Mouse (Mus musculus): Measurements from ENCODE around the gene Myf6. TPM values are rescaled to one million over a fixed set of nuclear protein-coding genes. Genes with fewer than 3 reads are reported as not detected.

Gene Myf6
- not detected in 2 replicates for polyA plus RNA-seq (2015; fragmentation: Nextera tagmentation; extraction: Ambion mirVana)

DNA sequence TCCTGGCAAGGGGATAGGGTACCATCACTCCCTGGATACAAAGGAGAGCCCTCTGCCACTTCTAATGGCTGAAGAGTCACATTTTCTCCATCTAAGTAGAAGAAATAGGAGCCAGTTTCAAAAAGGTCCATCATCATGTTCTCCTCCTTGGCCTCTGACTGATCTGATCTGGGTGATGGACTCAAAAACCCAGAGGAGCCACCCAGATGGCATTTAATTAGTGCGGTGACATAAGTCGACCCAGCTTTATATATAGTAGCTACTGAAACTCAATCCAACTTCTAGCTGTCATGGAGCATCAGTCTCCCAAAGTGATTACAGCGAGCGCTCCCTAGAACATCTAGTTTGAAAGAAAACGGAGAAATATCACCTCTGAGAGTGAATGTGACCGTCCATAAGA lies at the start of gene Myf6:
Gene Myf6, minus strand, starts transcription at position 170 of the 400 bp plus-strand sequence.
- Histone ChIP-seq H3K27ac (replicated peaks) (no peak within 1 kb of the TSS), H3K4me3 (ENCODE audit: low read depth, low read length) (no peak within 1 kb of the TSS), H3K9ac (ENCODE audit: low read length) (no peak within 1 kb of the TSS), H3K4me2 (replicated peaks; ENCODE audit: low read depth) (peak within 1 kb of the TSS; percentile 46), H3K27me3 (ENCODE audit: control insufficient read depth, insufficient read depth, low read length) (no peaks in the 10 kb centered on the region), H3K4me1 (replicated peaks; ENCODE audit: control insufficient read depth, insufficient read depth) (no peaks in the 10 kb centered on the region), H3K9me3 (ENCODE audit: control insufficient read depth, low read length) (no peaks in the 10 kb centered on the region), H3K36me3 (ENCODE audit: control insufficient read depth, insufficient read depth, low read length) (no peaks in the 10 kb centered on the region)
- ATAC-seq (ENCODE audit: low FRiP score, low TSS enrichment) (no peak), DNase-seq (ENCODE audit: low spot score) (no peak)
- 89% methylated on average over 6 of the region's 6 CpGs for WGBS
- no peak for TF ChIP-seq EP300 (optimal IDR thresholded peaks at IDR 0.05)
- TF ChIP-seq CTCF (IDR thresholded peaks at IDR 0.05; ENCODE audit: low read depth), result no peak

DNA sequence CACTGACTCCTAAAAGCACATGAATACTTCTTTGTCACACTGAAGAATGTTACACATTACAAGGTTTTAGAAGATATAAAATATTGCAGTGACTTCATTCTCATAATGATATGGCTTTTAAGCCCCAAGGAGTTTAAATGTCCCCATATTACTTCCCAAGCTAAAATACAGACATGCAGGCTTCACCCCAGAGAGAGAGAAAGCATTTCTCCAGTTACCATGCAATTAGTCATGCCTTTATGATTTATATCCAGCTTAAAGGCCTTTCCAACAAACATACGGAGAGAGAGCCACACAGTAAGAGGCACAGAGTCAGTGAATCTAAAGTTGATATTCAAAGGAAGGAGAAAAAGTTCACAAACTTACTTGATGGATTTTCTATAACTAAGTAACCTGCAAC lies 48.5 kb upstream of the Myf6 start:
- Histone ChIP-seq H3K4me1 (replicated peaks; ENCODE audit: control insufficient read depth, insufficient read depth) (no peaks in the 10 kb centered on the region), H3K36me3 (ENCODE audit: control insufficient read depth, insufficient read depth, low read length) (no peaks in the 10 kb centered on the region), H3K9ac (ENCODE audit: low read length) (no peak overlapping the region), H3K4me3 (ENCODE audit: low read depth, low read length) (no peak overlapping the region), H3K27ac (replicated peaks) (no peak overlapping the region), H3K27me3 (ENCODE audit: control insufficient read depth, insufficient read depth, low read length) (no peaks in the 10 kb centered on the region), H3K4me2 (replicated peaks; ENCODE audit: low read depth) (no peak overlapping the region), H3K9me3 (ENCODE audit: control insufficient read depth, low read length) (no peaks in the 10 kb centered on the region)
- TF ChIP-seq EP300 (optimal IDR thresholded peaks at IDR 0.05), result no peak
- 24% methylated on average over 1 of the region's 1 CpGs for WGBS
- DNase-seq (ENCODE audit: low spot score), result no peak
- ATAC-seq (ENCODE audit: low FRiP score, low TSS enrichment), result no peak

DNA sequence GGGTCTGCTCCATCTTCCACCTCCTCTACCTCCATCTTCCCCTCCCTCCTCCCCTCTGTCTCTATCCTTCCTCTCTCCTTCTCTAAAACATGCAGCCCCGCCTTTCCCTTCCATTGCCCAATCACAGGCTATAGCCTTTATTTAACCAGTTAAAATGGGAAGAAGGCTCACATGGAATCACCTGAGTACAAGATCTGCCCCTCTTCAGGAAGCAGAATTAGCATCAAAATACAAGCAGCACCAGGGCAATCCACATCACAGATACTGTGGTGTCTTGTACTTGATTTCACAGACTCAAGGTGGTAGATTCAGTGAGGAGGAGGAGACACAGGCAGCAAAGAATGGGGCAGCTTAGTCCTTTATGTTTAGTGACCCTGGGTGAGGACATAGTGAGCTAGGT lies 34.2 kb upstream of the Myf6 start:
- no peaks in the 10 kb centered on the region for H3K36me3 ChIP-seq (ENCODE audit: control insufficient read depth, insufficient read depth, low read length)
- DNase-seq (ENCODE audit: low spot score), result no peak
- 74% methylated on average over 1 of the region's 1 CpGs for WGBS

DNA sequence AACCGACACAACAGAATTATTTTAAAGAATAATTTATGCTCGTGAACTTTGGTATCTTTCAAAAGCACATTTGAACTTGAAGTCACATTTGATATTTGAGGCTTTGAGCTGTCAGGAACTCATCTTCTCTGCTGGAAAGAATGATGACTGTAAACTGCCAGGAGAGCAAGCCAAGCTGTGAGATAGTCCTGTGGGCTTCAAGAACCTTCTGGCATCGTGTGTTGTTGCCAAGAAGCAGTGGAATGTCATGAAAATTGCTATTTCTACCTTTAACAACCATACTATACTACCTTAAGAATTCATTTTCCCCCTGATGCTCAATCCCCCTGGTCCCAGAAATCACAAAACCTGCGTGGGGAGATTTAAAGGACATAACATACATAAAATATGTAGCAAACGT lies 24.7 kb upstream of the Myf6 start:
- Histone ChIP-seq H3K9me3 (ENCODE audit: control insufficient read depth, low read length) (no peaks in the 10 kb centered on the region), H3K4me1 (replicated peaks; ENCODE audit: control insufficient read depth, insufficient read depth) (no peaks in the 10 kb centered on the region), H3K4me2 (replicated peaks; ENCODE audit: low read depth) (no peak overlapping the region), H3K27ac (replicated peaks) (no peak overlapping the region), H3K36me3 (ENCODE audit: control insufficient read depth, insufficient read depth, low read length) (no peaks in the 10 kb centered on the region), H3K4me3 (ENCODE audit: low read depth, low read length) (no peak overlapping the region), H3K9ac (ENCODE audit: low read length) (no peak overlapping the region), H3K27me3 (ENCODE audit: control insufficient read depth, insufficient read depth, low read length) (no peaks in the 10 kb centered on the region)
- TF ChIP-seq CTCF (IDR thresholded peaks at IDR 0.05; ENCODE audit: low read depth) (no peak), EP300 (optimal IDR thresholded peaks at IDR 0.05) (no peak)
- ATAC-seq (ENCODE audit: low FRiP score, low TSS enrichment) (no peak), DNase-seq (ENCODE audit: low spot score) (no peak)
- 54% methylated on average over 5 of the region's 5 CpGs for WGBS

More for the DNA sequence above, 34.2 kb upstream of the Myf6 start:
- Histone ChIP-seq H3K4me2 (replicated peaks; ENCODE audit: low read depth) (no peak overlapping the region), H3K27ac (replicated peaks) (no peak overlapping the region), H3K4me3 (ENCODE audit: low read depth, low read length) (no peak overlapping the region), H3K9me3 (ENCODE audit: control insufficient read depth, low read length) (no peaks in the 10 kb centered on the region), H3K9ac (ENCODE audit: low read length) (no peak overlapping the region), H3K27me3 (ENCODE audit: control insufficient read depth, insufficient read depth, low read length) (no peaks in the 10 kb centered on the region), H3K4me1 (replicated peaks; ENCODE audit: control insufficient read depth, insufficient read depth) (no peaks in the 10 kb centered on the region)
- TF ChIP-seq CTCF (IDR thresholded peaks at IDR 0.05; ENCODE audit: low read depth) (no peak), EP300 (optimal IDR thresholded peaks at IDR 0.05) (no peak)
- ATAC-seq (ENCODE audit: low FRiP score, low TSS enrichment), result no peak

DNA sequence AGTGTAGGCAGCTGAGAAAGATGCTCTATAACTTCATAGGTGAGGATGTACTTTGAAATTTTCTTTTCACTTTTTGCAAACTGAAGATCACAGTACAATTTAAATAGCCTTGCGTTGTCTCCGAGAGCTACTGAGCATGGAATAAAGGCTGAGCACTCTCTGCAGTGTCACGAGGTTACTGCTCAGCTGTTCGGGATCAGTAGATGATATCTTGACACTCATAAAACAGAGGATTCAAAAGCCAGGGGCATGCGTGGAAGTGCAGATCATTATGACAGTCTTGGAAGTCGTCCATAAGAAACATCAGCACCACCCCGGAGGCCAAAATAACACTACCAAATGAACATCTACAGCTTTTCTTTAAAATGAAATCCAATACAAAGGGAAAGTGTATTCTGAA lies 22.1 kb upstream of the Myf6 start:
- Histone ChIP-seq H3K9me3 (ENCODE audit: control insufficient read depth, low read length) (no peaks in the 10 kb centered on the region), H3K4me2 (replicated peaks; ENCODE audit: low read depth) (no peak overlapping the region), H3K4me3 (ENCODE audit: low read depth, low read length) (no peak overlapping the region), H3K27me3 (ENCODE audit: control insufficient read depth, insufficient read depth, low read length) (no peaks in the 10 kb centered on the region), H3K4me1 (replicated peaks; ENCODE audit: control insufficient read depth, insufficient read depth) (no peaks in the 10 kb centered on the region), H3K36me3 (ENCODE audit: control insufficient read depth, insufficient read depth, low read length) (no peaks in the 10 kb centered on the region), H3K27ac (replicated peaks) (no peak overlapping the region), H3K9ac (ENCODE audit: low read length) (no peak overlapping the region)
- WGBS, result 52% methylated on average over 7 of the region's 7 CpGs
- no peak for TF ChIP-seq EP300 (optimal IDR thresholded peaks at IDR 0.05)
- TF ChIP-seq CTCF (IDR thresholded peaks at IDR 0.05; ENCODE audit: low read depth), result no peak
- DNase-seq (ENCODE audit: low spot score) (no peak), ATAC-seq (ENCODE audit: low FRiP score, low TSS enrichment) (no peak)

DNA sequence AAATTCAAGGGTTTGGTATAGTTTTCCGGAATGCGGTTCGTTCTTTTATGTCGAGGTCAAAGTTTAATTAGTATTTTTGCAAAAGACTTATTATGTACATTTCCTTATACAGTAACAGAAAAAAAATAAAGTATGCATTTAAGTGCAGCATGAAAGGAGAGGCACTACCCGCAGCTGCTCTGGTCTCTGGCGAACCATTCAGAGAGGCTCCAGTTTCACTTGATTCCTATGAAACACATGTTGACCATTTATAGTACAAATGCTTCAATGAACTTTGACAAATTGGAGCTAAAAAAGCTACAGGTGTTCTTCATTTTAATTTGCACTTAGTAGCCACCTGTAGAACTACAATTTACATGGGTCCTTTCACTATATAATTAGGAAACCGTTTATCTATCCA lies 20.2 kb upstream of the Myf6 start:
- 80% methylated on average over 7 of the region's 7 CpGs for WGBS
- no peak for DNase-seq (ENCODE audit: low spot score)
- Histone ChIP-seq H3K4me1 (replicated peaks; ENCODE audit: control insufficient read depth, insufficient read depth) (no peaks in the 10 kb centered on the region), H3K36me3 (ENCODE audit: control insufficient read depth, insufficient read depth, low read length) (no peaks in the 10 kb centered on the region), H3K9me3 (ENCODE audit: control insufficient read depth, low read length) (no peaks in the 10 kb centered on the region), H3K4me3 (ENCODE audit: low read depth, low read length) (no peak overlapping the region), H3K27ac (replicated peaks) (no peak overlapping the region), H3K27me3 (ENCODE audit: control insufficient read depth, insufficient read depth, low read length) (no peaks in the 10 kb centered on the region), H3K9ac (ENCODE audit: low read length) (no peak overlapping the region), H3K4me2 (replicated peaks; ENCODE audit: low read depth) (no peak overlapping the region)
- TF ChIP-seq EP300 (optimal IDR thresholded peaks at IDR 0.05) (no peak), CTCF (IDR thresholded peaks at IDR 0.05; ENCODE audit: low read depth) (no peak)
- no peak for ATAC-seq (ENCODE audit: low FRiP score, low TSS enrichment)
